In genomic region chr7:132994628-132995191, GRCm38 (mm10) we compare ENCODE assay signal across 17 mouse cellular contexts.
DNase-seq lines count a peak whose midpoint lies in the region; ATAC-seq lines count a peak whose summit lies in the region.
"Had no signal": no experiment of that assay in that cellular context is flagged by ENCODE, and none has a peak within 500 bp of the region (broad histone marks: within the 10 kb centered on the region; RNA-seq: fewer than 3 reads in every experiment).

No protein-coding gene starts in this region.

- H3K27ac ChIP-seq in hindbrain, embryonic 13.5 days: peak overlapping the region; percentile 66
- no peak overlapping the region for H3K27ac ChIP-seq in hindbrain, embryonic 11.5 days (ENCODE audit: low read depth, low read length)
- no peak overlapping the region for H3K27ac ChIP-seq in neural tube, embryonic 14.5 days (ENCODE audit: low read depth, low read length)
- peak overlapping the region; percentile 44; the same call in 1 of the 2 replicates for H3K27ac ChIP-seq in hindbrain, embryonic 16.5 days (ENCODE audit: low read depth, low read length)
- H3K27ac ChIP-seq: limb, embryonic 13.5 days; liver, embryonic 14.5 days; neural tube, embryonic 12.5 days had no signal

- no peaks in the 10 kb centered on the region for H3K9me3 ChIP-seq in hindbrain, embryonic 13.5 days
- no peaks in the 10 kb centered on the region for H3K9me3 ChIP-seq in hindbrain, embryonic 11.5 days (ENCODE audit: control insufficient read depth, low read length)
- H3K9me3 ChIP-seq in neural tube, embryonic 14.5 days (ENCODE audit: control insufficient read depth, low read length): no peaks in the 10 kb centered on the region
- H3K9me3 ChIP-seq in hindbrain, embryonic 16.5 days (ENCODE audit: control insufficient read depth, low read length): no peaks in the 10 kb centered on the region
- H3K9me3 ChIP-seq: heart, embryonic 12.5 days; limb, embryonic 13.5 days; neural tube, embryonic 12.5 days had no signal

- H3K9ac ChIP-seq in hindbrain, embryonic 13.5 days: peak overlapping the region; percentile 29; the same call in 1 of the 2 replicates
- no peak overlapping the region for H3K9ac ChIP-seq in hindbrain, embryonic 11.5 days (ENCODE audit: low read depth, low read length)
- no peak overlapping the region for H3K9ac ChIP-seq in neural tube, embryonic 14.5 days (replicated peaks; ENCODE audit: low read depth, low read length)
- no peak overlapping the region for H3K9ac ChIP-seq in hindbrain, embryonic 16.5 days (ENCODE audit: low read depth, low read length)
- H3K9ac ChIP-seq: heart, embryonic 12.5 days; limb, embryonic 13.5 days; liver, embryonic 14.5 days; neural tube, embryonic 12.5 days had no signal

- ATAC-seq in hindbrain, embryonic 13.5 days (ENCODE audit: low FRiP score): 0 out of 2 replicates have a peak, but pooled peaks have one; percentile 21
- ATAC-seq in hindbrain, embryonic 11.5 days (ENCODE audit: low FRiP score): no peak
- ATAC-seq in neural tube, embryonic 14.5 days (ENCODE audit: low read depth): peak; percentile 56; the same call in 1 of the 2 replicates
- peak; percentile 48; the same call in 1 of the 2 replicates for ATAC-seq in hindbrain, embryonic 16.5 days
- no peak for ATAC-seq in monocyte, adult 5-6 weeks (replicated peaks; ENCODE audit: insufficient number of reproducible peaks, low FRiP score, low TSS enrichment, poor library complexity, severe bottlenecking)
- ATAC-seq: forebrain, embryonic 16.5 days; inflammation-experienced regulatory T-cells, adult 6 months had no signal

- 59% methylated on average over 6 of the region's 6 CpGs for WGBS in hindbrain, embryonic 13.5 days
- WGBS in hindbrain, embryonic 11.5 days: 79% methylated on average over 6 of the region's 6 CpGs
- WGBS in neural tube, embryonic 14.5 days: 45% methylated on average over 6 of the region's 6 CpGs
- 46% methylated on average over 6 of the region's 6 CpGs for WGBS in hindbrain, embryonic 16.5 days

- H3K36me3 ChIP-seq in hindbrain, embryonic 13.5 days: peaks cover 78% of the 10 kb centered on the region
- peaks cover 13% of the 10 kb centered on the region for H3K36me3 ChIP-seq in hindbrain, embryonic 11.5 days (ENCODE audit: control insufficient read depth, insufficient read depth, low read length)
- peaks cover 27% of the 10 kb centered on the region; the same call in 1 of the 2 replicates for H3K36me3 ChIP-seq in neural tube, embryonic 14.5 days (ENCODE audit: control insufficient read depth, insufficient read depth, low read length)
- peaks cover 37% of the 10 kb centered on the region for H3K36me3 ChIP-seq in hindbrain, embryonic 16.5 days (ENCODE audit: control insufficient read depth, insufficient read depth, low read length)

- H3K4me1 ChIP-seq in hindbrain, embryonic 13.5 days (replicated peaks): peaks cover 24% of the 10 kb centered on the region
- H3K4me1 ChIP-seq in hindbrain, embryonic 11.5 days (replicated peaks; ENCODE audit: control insufficient read depth, insufficient read depth, low read length): no peaks in the 10 kb centered on the region
- peaks cover 5% of the 10 kb centered on the region; the same call in 1 of the 2 replicates for H3K4me1 ChIP-seq in neural tube, embryonic 14.5 days (ENCODE audit: control insufficient read depth, insufficient read depth, low read length)
- H3K4me1 ChIP-seq in hindbrain, embryonic 16.5 days (ENCODE audit: control insufficient read depth, insufficient read depth, low read depth, low read length): peaks cover 6% of the 10 kb centered on the region; the same call in 1 of the 2 replicates
- H3K4me1 ChIP-seq: limb, embryonic 13.5 days; neural tube, embryonic 12.5 days had no signal

- H3K4me3 ChIP-seq in hindbrain, embryonic 13.5 days: no peak overlapping the region
- H3K4me3 ChIP-seq in hindbrain, embryonic 11.5 days (ENCODE audit: low read depth, low read length): no peak overlapping the region
- H3K4me3 ChIP-seq in neural tube, embryonic 14.5 days (ENCODE audit: low read depth, low read length): no peak overlapping the region
- no peak overlapping the region for H3K4me3 ChIP-seq in hindbrain, embryonic 16.5 days (ENCODE audit: low read length)
- H3K4me3 ChIP-seq: heart, embryonic 12.5 days; limb, embryonic 13.5 days; neural tube, embryonic 12.5 days had no signal

- H3K27me3 ChIP-seq in hindbrain, embryonic 13.5 days: no peaks in the 10 kb centered on the region
- no peaks in the 10 kb centered on the region for H3K27me3 ChIP-seq in hindbrain, embryonic 11.5 days (ENCODE audit: control insufficient read depth, insufficient read depth, low read length)
- no peaks in the 10 kb centered on the region for H3K27me3 ChIP-seq in neural tube, embryonic 14.5 days (ENCODE audit: control insufficient read depth, insufficient read depth, low read length)
- H3K27me3 ChIP-seq in hindbrain, embryonic 16.5 days (replicated peaks; ENCODE audit: control insufficient read depth, insufficient read depth, low read length): no peaks in the 10 kb centered on the region
- H3K27me3 ChIP-seq: heart, embryonic 12.5 days; limb, embryonic 13.5 days; neural tube, embryonic 12.5 days had no signal

- DNase-seq in hindbrain, embryonic 11.5 days (ENCODE audit: low spot score): no peak
- no peak for DNase-seq in neural tube, embryonic 10.5 days (ENCODE audit: extremely low spot score, low spot score)
- no peak for DNase-seq in adipocyte (ENCODE audit: low spot score)
- DNase-seq: cerebellum, adult 8-10 months; heart, postnatal 14 days; right cerebral cortex, postnatal 25 days; thymus, adult 2 months had no signal

- H3K4me2 ChIP-seq in hindbrain, embryonic 13.5 days: no peak overlapping the region
- no peak overlapping the region for H3K4me2 ChIP-seq in hindbrain, embryonic 11.5 days (replicated peaks; ENCODE audit: low read depth, low read length)
- no peak overlapping the region for H3K4me2 ChIP-seq in neural tube, embryonic 14.5 days (ENCODE audit: low read depth, low read length)
- H3K4me2 ChIP-seq in hindbrain, embryonic 16.5 days (ENCODE audit: low read length): no peak overlapping the region
- H3K4me2 ChIP-seq: heart, embryonic 12.5 days; limb, embryonic 13.5 days; neural tube, embryonic 12.5 days had no signal

Comparison
In these comparisons a context has a peak if more than half of its experiments do, and no peak if none do; other contexts are left out.
1. ATAC-seq: peak in hindbrain, embryonic 13.5 days (single experiment), neural tube, embryonic 14.5 days (single experiment) and hindbrain, embryonic 16.5 days (single experiment); none in hindbrain, embryonic 11.5 days (single experiment) and monocyte, adult 5-6 weeks (single experiment).
2. H3K27ac ChIP-seq: peak in hindbrain, embryonic 13.5 days (single experiment) and hindbrain, embryonic 16.5 days (single experiment); none in hindbrain, embryonic 11.5 days (single experiment) and neural tube, embryonic 14.5 days (single experiment).